Mouse (Mus musculus): Measurements from ENCODE around the gene Ccnb2. TPM values are rescaled to one million over a fixed set of nuclear protein-coding genes. Genes with fewer than 3 reads are reported as not detected.

Gene Ccnb2
- polyA plus RNA-seq, 1 experiment from 2014 or later, result 230 TPM

DNA sequence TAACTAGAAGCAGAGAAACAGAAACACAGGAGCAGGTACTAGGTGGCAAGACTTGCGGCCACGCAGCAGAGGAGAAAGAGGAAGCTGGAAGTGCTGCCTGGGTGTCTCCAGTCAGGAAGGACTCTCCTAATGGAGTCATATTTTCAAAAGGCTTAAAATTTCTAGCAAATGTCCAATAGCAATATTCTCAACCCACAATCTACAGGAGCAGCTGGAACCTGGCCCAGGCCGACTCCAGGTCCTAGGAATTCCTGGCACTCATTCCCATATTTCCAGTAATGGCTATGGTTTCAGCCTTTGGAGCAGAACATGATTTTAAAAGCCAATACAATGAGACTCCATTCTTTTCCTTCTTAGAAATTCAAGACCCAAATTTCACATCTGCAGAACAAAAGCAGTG lies 31.8 kb downstream of the Ccnb2 start:
- Histone ChIP-seq H3K4me2 (no peak overlapping the region), H3K27me3 (replicated peaks; ENCODE audit: control insufficient read depth, insufficient read depth, low read length) (no peaks in the 10 kb centered on the region; the same call in 1 of the 2 replicates), H3K9me3 (ENCODE audit: control insufficient read depth, low read length) (no peaks in the 10 kb centered on the region), H3K4me3 (ENCODE audit: low read depth, low read length) (no peak overlapping the region), H3K4me1 (replicated peaks; ENCODE audit: control insufficient read depth, insufficient read depth, low read length) (peaks cover 6% of the 10 kb centered on the region), H3K9ac (ENCODE audit: low read depth, low read length) (no peak overlapping the region), H3K27ac (ENCODE audit: low read depth, low read length) (no peak overlapping the region), H3K36me3 (ENCODE audit: control insufficient read depth, insufficient read depth, low read length) (no peaks in the 10 kb centered on the region)
- ATAC-seq (replicated peaks; ENCODE audit: low FRiP score), result no peak
- WGBS, result 79% methylated on average over 3 of the region's 3 CpGs
- DNase-seq (ENCODE audit: low spot score), result no peak

DNA sequence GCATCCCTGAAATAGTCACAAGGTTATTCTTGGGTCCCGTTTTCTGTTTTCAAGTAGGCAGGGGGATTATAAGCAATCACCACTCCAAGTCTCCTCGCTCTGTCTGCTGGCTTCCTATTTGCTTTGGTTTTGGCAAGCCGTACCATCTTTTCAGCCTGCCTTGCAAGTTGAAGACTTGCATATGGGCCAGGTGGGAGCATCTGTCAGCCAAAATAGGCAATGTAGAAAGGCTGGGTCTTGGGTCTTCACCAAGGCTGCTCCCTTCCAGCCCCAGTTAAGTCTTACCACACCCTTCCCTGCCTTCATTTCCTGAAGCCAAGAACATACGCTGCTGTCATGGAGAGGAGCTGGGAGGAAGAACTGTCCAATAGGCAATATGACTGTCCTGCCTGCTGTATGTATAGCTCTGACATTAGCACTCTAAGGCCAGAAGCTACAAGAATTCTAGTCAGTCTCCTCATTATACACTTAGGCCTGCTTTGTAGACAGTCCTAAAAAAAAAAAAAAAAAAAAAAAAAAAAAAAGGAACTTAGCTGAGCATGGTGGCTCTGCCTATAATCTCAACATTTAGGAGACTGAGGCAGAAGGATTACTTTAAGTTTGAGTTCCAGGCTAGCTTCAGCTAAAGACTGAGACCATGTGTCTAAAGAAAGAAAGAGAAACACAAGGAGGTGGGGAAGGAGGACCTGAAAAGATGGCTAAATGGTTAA lies 33.8 kb downstream of the Ccnb2 start:
- ATAC-seq (replicated peaks; ENCODE audit: low FRiP score) (no peak), DNase-seq (ENCODE audit: low spot score) (no peak)
- WGBS, result 78% methylated on average over 4 of the region's 4 CpGs
- no peak overlapping the region for H3K27ac ChIP-seq (ENCODE audit: low read depth, low read length)
- H3K9me3 ChIP-seq (ENCODE audit: control insufficient read depth, low read length), result no peaks in the 10 kb centered on the region
- no peaks in the 10 kb centered on the region for H3K36me3 ChIP-seq (ENCODE audit: control insufficient read depth, insufficient read depth, low read length)
- no peak overlapping the region for H3K9ac ChIP-seq (ENCODE audit: low read depth, low read length)
- no peaks in the 10 kb centered on the region; the same call in 1 of the 2 replicates for H3K27me3 ChIP-seq (replicated peaks; ENCODE audit: control insufficient read depth, insufficient read depth, low read length)
- peaks cover 9% of the 10 kb centered on the region for H3K4me1 ChIP-seq (replicated peaks; ENCODE audit: control insufficient read depth, insufficient read depth, low read length)
- no peak overlapping the region for H3K4me3 ChIP-seq (ENCODE audit: low read depth, low read length)
- no peak overlapping the region for H3K4me2 ChIP-seq

DNA sequence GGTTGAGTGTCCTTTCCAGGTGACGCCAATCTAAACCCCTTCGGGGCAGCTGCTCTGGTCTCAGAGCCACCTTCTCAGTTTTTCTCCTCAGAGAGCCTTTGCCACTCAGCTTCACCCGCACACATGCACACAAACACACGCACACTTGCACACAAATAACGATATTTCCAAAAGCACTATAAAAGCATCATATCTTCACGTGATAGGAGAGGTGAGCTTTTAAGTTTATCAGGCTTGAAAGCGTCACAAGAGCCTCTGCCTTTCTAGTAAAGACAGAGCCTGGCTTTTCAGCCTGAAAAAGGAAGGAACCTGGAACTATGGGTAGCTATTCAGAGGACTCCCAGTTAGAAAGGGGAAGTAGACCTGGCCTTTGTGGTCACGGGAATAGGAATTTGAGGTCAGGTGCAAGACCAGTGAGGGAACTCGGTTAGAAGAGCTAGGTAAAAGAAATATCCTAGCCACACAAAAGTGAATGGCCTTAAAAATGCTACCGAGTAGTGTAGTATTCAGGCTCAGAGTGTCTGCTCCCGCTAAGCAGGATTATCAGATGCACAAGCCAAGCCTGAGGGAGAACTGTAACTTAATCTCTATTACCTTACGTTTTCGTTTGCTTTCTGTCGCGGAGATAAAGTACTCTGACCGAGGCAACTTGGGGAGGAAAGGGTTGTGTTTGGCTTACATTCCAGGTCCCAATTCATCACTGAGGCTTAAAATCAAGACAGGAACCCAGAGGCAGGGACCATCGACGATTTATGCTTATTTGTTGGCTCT lies 36.2 kb downstream of the Ccnb2 start:
- peak; percentile 80 for ATAC-seq (replicated peaks; ENCODE audit: low FRiP score)
- no peak for DNase-seq (ENCODE audit: low spot score)
- peaks cover 11% of the 10 kb centered on the region for H3K4me1 ChIP-seq (replicated peaks; ENCODE audit: control insufficient read depth, insufficient read depth, low read length)
- H3K27me3 ChIP-seq (replicated peaks; ENCODE audit: control insufficient read depth, insufficient read depth, low read length), result no peaks in the 10 kb centered on the region; the same call in 1 of the 2 replicates
- H3K9me3 ChIP-seq (ENCODE audit: control insufficient read depth, low read length), result no peaks in the 10 kb centered on the region
- H3K27ac ChIP-seq (ENCODE audit: low read depth, low read length), result peak overlapping the region; percentile 52
- 0 out of 2 replicates have a peak overlapping the region, but pooled peaks have one; percentile 20 for H3K9ac ChIP-seq (ENCODE audit: low read depth, low read length)
- no peak overlapping the region for H3K4me3 ChIP-seq (ENCODE audit: low read depth, low read length)
- 48% methylated on average over 18 of the region's 18 CpGs for WGBS
- H3K4me2 ChIP-seq, result peak overlapping the region; percentile 33; the same call in 1 of the 2 replicates
- H3K36me3 ChIP-seq (ENCODE audit: control insufficient read depth, insufficient read depth, low read length), result 0 out of 2 replicates have a peak, but pooled peaks cover 2% of the 10 kb centered on the region

DNA sequence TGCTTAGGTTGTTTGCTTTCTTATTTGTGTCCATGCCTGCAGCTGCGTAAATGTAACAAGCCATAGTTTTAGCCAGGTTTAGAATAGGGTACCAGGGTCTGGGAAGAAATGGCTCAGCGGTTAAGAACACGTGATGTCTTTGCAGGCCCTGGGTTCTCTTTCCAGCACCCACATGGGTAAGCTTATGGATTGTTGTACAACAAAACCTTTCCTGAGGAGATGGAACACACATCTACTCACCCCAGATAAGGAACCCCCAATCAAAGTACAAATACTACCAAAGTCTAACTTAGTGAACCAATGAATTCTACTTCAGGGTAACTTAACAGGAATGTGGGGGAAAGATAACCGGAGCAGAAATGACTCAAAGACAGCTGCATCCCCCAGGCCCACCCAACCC lies 36.9 kb downstream of the Ccnb2 start:
- Histone ChIP-seq H3K4me3 (ENCODE audit: low read depth, low read length) (no peak overlapping the region), H3K4me1 (replicated peaks; ENCODE audit: control insufficient read depth, insufficient read depth, low read length) (peaks cover 11% of the 10 kb centered on the region), H3K27me3 (replicated peaks; ENCODE audit: control insufficient read depth, insufficient read depth, low read length) (no peaks in the 10 kb centered on the region; the same call in 1 of the 2 replicates), H3K27ac (ENCODE audit: low read depth, low read length) (no peak overlapping the region), H3K4me2 (no peak overlapping the region), H3K9me3 (ENCODE audit: control insufficient read depth, low read length) (no peaks in the 10 kb centered on the region), H3K36me3 (ENCODE audit: control insufficient read depth, insufficient read depth, low read length) (0 out of 2 replicates have a peak, but pooled peaks cover 2% of the 10 kb centered on the region), H3K9ac (ENCODE audit: low read depth, low read length) (no peak overlapping the region)
- ATAC-seq (replicated peaks; ENCODE audit: low FRiP score) (no peak), DNase-seq (ENCODE audit: low spot score) (no peak)
- 82% methylated on average over 4 of the region's 4 CpGs for WGBS

DNA sequence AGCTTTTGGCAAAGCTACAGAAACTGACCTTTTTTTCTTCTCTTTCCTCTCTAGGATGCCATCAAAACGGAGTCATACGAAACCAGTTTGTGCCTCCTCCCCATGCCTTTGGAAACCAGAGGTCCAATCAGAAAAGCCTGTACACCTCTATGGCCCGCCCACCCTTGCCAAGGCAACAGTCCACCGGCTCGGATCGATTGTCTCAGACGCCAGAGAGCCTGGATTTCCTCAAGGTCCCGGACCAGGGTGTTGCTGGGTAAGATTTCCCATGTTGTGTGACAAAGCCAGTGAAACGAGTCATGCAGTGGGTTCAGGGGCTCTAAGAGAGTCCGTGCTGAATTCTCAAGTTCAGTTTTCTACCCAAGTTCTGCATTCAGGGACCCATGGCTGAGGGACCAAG lies 37.6 kb downstream of the Ccnb2 start:
- Histone ChIP-seq H3K4me2 (no peak overlapping the region), H3K4me3 (ENCODE audit: low read depth, low read length) (no peak overlapping the region), H3K9ac (ENCODE audit: low read depth, low read length) (no peak overlapping the region), H3K9me3 (ENCODE audit: control insufficient read depth, low read length) (no peaks in the 10 kb centered on the region), H3K27ac (ENCODE audit: low read depth, low read length) (no peak overlapping the region), H3K36me3 (ENCODE audit: control insufficient read depth, insufficient read depth, low read length) (0 out of 2 replicates have a peak, but pooled peaks cover 2% of the 10 kb centered on the region), H3K4me1 (replicated peaks; ENCODE audit: control insufficient read depth, insufficient read depth, low read length) (peaks cover 11% of the 10 kb centered on the region), H3K27me3 (replicated peaks; ENCODE audit: control insufficient read depth, insufficient read depth, low read length) (no peaks in the 10 kb centered on the region)
- WGBS, result 72% methylated on average over 10 of the region's 10 CpGs
- DNase-seq (ENCODE audit: low spot score), result no peak
- no peak for ATAC-seq (replicated peaks; ENCODE audit: low FRiP score)

DNA sequence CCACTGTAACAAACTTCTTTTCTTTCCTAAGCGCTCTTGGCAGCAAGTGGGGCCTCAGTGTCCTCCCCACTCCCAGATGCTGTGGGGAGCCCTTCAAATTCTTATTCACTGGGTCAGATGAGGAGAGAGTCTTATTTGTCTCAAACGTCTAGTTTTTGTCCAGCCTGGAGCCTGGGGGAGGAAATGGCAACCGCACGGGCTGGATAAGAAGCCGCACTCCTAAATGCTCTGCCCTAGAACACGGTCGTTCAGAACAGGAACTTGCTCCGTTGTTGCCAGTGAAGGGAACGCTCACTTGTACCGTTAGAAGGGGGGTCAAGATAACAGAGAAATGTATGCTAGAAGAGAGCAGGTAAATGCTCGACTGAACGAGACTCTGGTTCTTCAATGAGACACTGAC lies 39.3 kb downstream of the Ccnb2 start:
- ATAC-seq (replicated peaks; ENCODE audit: low FRiP score) (no peak), DNase-seq (ENCODE audit: low spot score) (no peak)
- H3K9me3 ChIP-seq (ENCODE audit: control insufficient read depth, low read length), result no peaks in the 10 kb centered on the region
- WGBS, result 51% methylated on average over 12 of the region's 12 CpGs
- peaks cover 11% of the 10 kb centered on the region for H3K4me1 ChIP-seq (replicated peaks; ENCODE audit: control insufficient read depth, insufficient read depth, low read length)
- H3K9ac ChIP-seq (ENCODE audit: low read depth, low read length), result no peak overlapping the region
- 0 out of 2 replicates have a peak, but pooled peaks cover 2% of the 10 kb centered on the region for H3K36me3 ChIP-seq (ENCODE audit: control insufficient read depth, insufficient read depth, low read length)
- H3K27me3 ChIP-seq (replicated peaks; ENCODE audit: control insufficient read depth, insufficient read depth, low read length), result no peaks in the 10 kb centered on the region
- no peak overlapping the region for H3K4me3 ChIP-seq (ENCODE audit: low read depth, low read length)
- no peak overlapping the region for H3K4me2 ChIP-seq
- no peak overlapping the region for H3K27ac ChIP-seq (ENCODE audit: low read depth, low read length)

DNA sequence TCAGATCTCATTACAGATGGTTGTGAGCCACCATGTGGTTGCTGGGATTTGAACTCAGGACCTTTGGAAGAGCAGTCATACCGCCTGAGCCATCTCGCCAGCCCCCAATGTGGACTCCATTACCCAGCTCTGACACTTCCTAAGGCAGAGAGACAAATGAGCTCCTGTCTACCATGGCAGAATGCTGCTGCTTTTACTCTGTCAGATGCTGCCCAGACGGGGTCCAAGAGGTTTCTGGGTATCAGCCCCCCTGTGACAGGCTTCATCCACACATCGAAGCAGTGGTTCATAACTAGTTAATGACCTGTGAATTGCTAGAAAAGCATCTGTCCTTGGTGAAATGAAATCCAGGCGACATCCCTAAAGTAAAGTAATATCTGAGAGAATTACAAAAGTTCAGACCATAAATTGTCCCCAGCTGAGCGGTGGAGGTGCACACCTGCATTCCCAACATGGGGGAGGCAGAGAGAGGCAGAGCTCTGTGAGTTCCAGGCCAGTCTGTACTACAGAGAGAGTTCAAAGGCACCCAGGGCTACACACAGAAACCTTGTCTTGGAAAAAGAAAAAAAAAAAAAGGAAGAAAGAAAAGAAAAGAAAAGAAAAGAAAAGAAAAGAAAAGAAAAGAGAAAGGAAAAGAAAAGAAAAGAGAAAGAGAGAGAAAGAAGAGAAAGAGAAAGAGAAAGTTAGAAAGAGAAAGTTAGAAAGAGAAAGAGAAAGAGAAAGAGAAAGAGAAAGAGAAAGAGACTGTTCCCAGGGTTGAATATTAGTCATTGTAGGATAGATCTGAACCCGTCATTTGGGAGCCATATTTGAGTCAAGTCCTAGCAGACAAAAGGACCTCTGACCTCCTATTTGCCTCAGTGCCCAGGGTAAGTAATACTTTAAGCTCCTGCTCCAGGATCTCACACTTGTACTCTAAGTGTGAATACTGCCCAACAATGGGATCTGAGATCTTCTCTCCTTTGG lies 41.6 kb downstream of the Ccnb2 start:
- no peaks in the 10 kb centered on the region for H3K27me3 ChIP-seq (replicated peaks; ENCODE audit: control insufficient read depth, insufficient read depth, low read length)
- 81% methylated on average over 7 of the region's 7 CpGs for WGBS
- ATAC-seq (replicated peaks; ENCODE audit: low FRiP score), result no peak

DNA sequence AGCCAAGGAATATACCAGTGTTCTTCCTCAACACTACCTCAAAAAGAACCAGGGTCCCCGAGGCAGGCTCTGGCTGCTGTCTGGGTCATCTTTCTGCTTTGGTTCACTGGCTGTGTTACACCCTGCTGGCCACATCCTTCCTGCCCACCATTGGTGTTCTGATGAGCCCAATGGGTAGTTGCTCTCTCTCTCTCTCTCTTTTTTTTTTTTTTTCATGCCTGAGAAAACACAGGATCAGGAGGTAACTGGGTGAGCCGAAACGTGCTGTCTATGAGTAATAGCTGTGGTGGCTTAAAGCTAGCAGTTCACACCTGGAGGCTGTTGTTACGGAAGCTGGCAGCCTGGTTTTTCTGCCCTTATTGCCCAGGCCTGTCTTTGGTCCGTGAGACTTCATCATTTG lies 49.7 kb downstream of the Ccnb2 start:
- peaks cover 4% of the 10 kb centered on the region; the same call in 1 of the 2 replicates for H3K36me3 ChIP-seq (ENCODE audit: control insufficient read depth, insufficient read depth, low read length)

More for the DNA sequence above, 41.6 kb downstream of the Ccnb2 start:
- no peak overlapping the region for H3K4me3 ChIP-seq (ENCODE audit: low read depth, low read length)
- H3K9me3 ChIP-seq (ENCODE audit: control insufficient read depth, low read length), result no peaks in the 10 kb centered on the region
- no peak overlapping the region for H3K9ac ChIP-seq (ENCODE audit: low read depth, low read length)
- H3K36me3 ChIP-seq (ENCODE audit: control insufficient read depth, insufficient read depth, low read length), result 0 out of 2 replicates have a peak, but pooled peaks cover 2% of the 10 kb centered on the region
- no peak overlapping the region for H3K27ac ChIP-seq (ENCODE audit: low read depth, low read length)
- DNase-seq (ENCODE audit: low spot score), result no peak
- H3K4me2 ChIP-seq, result no peak overlapping the region
- H3K4me1 ChIP-seq (replicated peaks; ENCODE audit: control insufficient read depth, insufficient read depth, low read length), result peaks cover 7% of the 10 kb centered on the region

More for the DNA sequence above, 49.7 kb downstream of the Ccnb2 start:
- H3K4me1 ChIP-seq (replicated peaks; ENCODE audit: control insufficient read depth, insufficient read depth, low read length), result no peaks in the 10 kb centered on the region
- ATAC-seq (replicated peaks; ENCODE audit: low FRiP score) (no peak), DNase-seq (ENCODE audit: low spot score) (no peak)
- H3K27me3 ChIP-seq (replicated peaks; ENCODE audit: control insufficient read depth, insufficient read depth, low read length), result no peaks in the 10 kb centered on the region
- 63% methylated on average over 5 of the region's 5 CpGs for WGBS
- no peak overlapping the region for H3K4me2 ChIP-seq
- H3K9ac ChIP-seq (ENCODE audit: low read depth, low read length), result no peak overlapping the region
- H3K9me3 ChIP-seq (ENCODE audit: control insufficient read depth, low read length), result no peaks in the 10 kb centered on the region
- no peak overlapping the region for H3K4me3 ChIP-seq (ENCODE audit: low read depth, low read length)
- H3K27ac ChIP-seq (ENCODE audit: low read depth, low read length), result no peak overlapping the region
